Mouse (Mus musculus) gastrocnemius, postnatal 4 days (tissue): ENCODE data around the gene Rnf208. TPM values are rescaled to one million over a fixed set of nuclear protein-coding genes. Genes with fewer than 3 reads are reported as not detected.

Experiments used
- total RNA-seq, 2 experiments: library from RNA; stranded (reverse); gene quantifications; 2 replicates each; pipeline ENCODE4 v1.2.3; 2021

Gene Rnf208
- total RNA-seq, 2 experiments from 2014 or later = 1.4 to 2.0 TPM

Other genes with a start within 250 kb of the Rnf208 start
- gene Nsmf, start 187.9 kb upstream of the Rnf208 start, total RNA-seq = 10 to 100 TPM; 43.1 to 47.7 TPM
- gene Entpd8, start 162.0 kb upstream of the Rnf208 start, total RNA-seq = not detected
- not detected for gene Noxa1, start 147.1 kb upstream of the Rnf208 start, total RNA-seq
- gene Nrarp, start 61.5 kb upstream of the Rnf208 start, total RNA-seq = 10 to 100 TPM; 20.8 to 22.5 TPM
- gene Tor4a, start 45.4 kb upstream of the Rnf208 start, total RNA-seq = 1 to 10 TPM; 2.7 to 2.9 TPM
- gene Nelfb, start 30.8 kb upstream of the Rnf208 start, total RNA-seq = 10 to 100 TPM; 43.4 to 47.7 TPM
- not detected for gene Stpg3, start 27.6 kb upstream of the Rnf208 start, total RNA-seq
- under 1 TPM in 1 of 2 experiments, not detected in 1; 0.25 TPM for gene Fam166a, start 23.5 kb upstream of the Rnf208 start, total RNA-seq
- 100 to 1,000 TPM; 360 to 390 TPM for gene Tubb4b, start 17.6 kb upstream of the Rnf208 start, total RNA-seq
- gene Slc34a3, start 7.9 kb upstream of the Rnf208 start, total RNA-seq = not detected
- not detected for gene Rnf224, start 5.5 kb upstream of the Rnf208 start, total RNA-seq
- not detected for gene Cysrt1, start 197 bp downstream of the Rnf208 start, total RNA-seq
- gene AL732309.1, start 4.6 kb downstream of the Rnf208 start, total RNA-seq = 1 to 10 TPM; 1.3 to 1.5 TPM
- gene Tmem203, start 13.2 kb downstream of the Rnf208 start, total RNA-seq = 10 to 100 TPM; 18.8 to 19.7 TPM
- gene Tprn, start 20.4 kb downstream of the Rnf208 start, total RNA-seq = 1 to 10 TPM; 4.8 to 6.3 TPM
- gene Ssna1, start 30.2 kb downstream of the Rnf208 start, total RNA-seq = 10 to 100 TPM; 55.9 to 58.1 TPM
- gene Anapc2, start 30.2 kb downstream of the Rnf208 start, total RNA-seq = 10 to 100 TPM; 64.9 to 69.0 TPM
- gene Tmem210, start 45.9 kb downstream of the Rnf208 start, total RNA-seq = not detected
- gene Lrrc26, start 47.7 kb downstream of the Rnf208 start, total RNA-seq = not detected
- under 1 TPM; 0.17 to 0.26 TPM for gene Grin1, start 76.9 kb downstream of the Rnf208 start, total RNA-seq
- 10 to 100 TPM; 36.5 to 40.2 TPM for gene Man1b1, start 90.1 kb downstream of the Rnf208 start, total RNA-seq
- 10 to 100 TPM in 1 of 2 experiments, 1 to 10 TPM in 1; 8.1 to 11.9 TPM for gene Dpp7, start 114.1 kb downstream of the Rnf208 start, total RNA-seq
- gene Uap1l1, start 123.4 kb downstream of the Rnf208 start, total RNA-seq = 10 to 100 TPM; 11.2 to 14.3 TPM
- gene Sapcd2, start 130.1 kb downstream of the Rnf208 start, total RNA-seq = 1 to 10 TPM; 6.2 TPM
- gene Entpd2, start 153.6 kb downstream of the Rnf208 start, total RNA-seq = 10 to 100 TPM; 35.1 to 42.0 TPM
- 10 to 100 TPM; 41.2 to 45.9 TPM for gene Npdc1, start 157.1 kb downstream of the Rnf208 start, total RNA-seq
- under 1 TPM in 1 of 2 experiments, not detected in 1; 0.34 TPM for gene Fut7, start 181.0 kb downstream of the Rnf208 start, total RNA-seq
- 10 to 100 TPM; 12.7 to 13.8 TPM for gene Abca2, start 186.4 kb downstream of the Rnf208 start, total RNA-seq
- under 1 TPM in 1 of 2 experiments, not detected in 1; 0.34 TPM for gene Clic3, start 214.6 kb downstream of the Rnf208 start, total RNA-seq
- gene Paxx, start 218.8 kb downstream of the Rnf208 start, total RNA-seq = 10 to 100 TPM; 40.0 to 45.9 TPM
- 1 to 10 TPM; 2.9 to 3.9 TPM for gene Ptgds, start 227.8 kb downstream of the Rnf208 start, total RNA-seq